Mouse (Mus musculus) heart, postnatal 36 days (tissue): ENCODE results near the gene Tnr. TPM values are rescaled to one million over a fixed set of nuclear protein-coding genes. Genes with fewer than 3 reads are reported as not detected.
A peak's percentile ranks its signal among the peaks of the same experiment; 100 is the strongest.

Experiments
- DNase-seq, 2 experiments: peaks; one replicate each; pipeline ENCODE4 v3.0.0; 2021 to 2022
- intact Hi-C: fragments of 180-260 bp; cut with DNase I; formaldehyde crosslinking; loops from one replicate; pipeline ENCODE4 v1.15.1; 2025
- total RNA-seq, 2 experiments: library from RNA; stranded (reverse); gene quantifications; 2 replicates each; pipeline ENCODE4 v1.2.3; 2021

The Tnr gene
- total RNA-seq, 2 experiments from 2014 or later, result 0.17 to 0.68 TPM

DNA sequence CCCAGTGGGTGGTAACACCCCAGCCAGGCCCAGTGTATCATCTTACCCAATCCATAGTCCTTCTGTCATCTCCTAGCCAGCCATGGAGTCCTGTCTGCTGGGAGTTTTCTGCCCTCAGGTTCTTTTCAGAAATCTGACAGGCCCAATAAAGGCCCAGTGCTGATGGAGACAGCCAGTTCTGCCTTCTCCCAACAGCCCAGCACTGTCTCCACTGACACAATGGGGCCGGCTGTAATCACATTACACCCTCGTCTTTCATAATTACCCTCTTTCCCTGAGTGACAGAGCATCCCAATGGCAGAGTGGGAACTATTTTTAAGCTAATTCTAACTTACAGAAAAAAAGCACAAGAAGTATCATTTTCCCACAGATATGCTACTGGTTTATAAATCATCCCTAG lies 316.8 kb downstream of the Tnr start:
- no peak for DNase-seq
- intact Hi-C loops, result no loop called here

DNA sequence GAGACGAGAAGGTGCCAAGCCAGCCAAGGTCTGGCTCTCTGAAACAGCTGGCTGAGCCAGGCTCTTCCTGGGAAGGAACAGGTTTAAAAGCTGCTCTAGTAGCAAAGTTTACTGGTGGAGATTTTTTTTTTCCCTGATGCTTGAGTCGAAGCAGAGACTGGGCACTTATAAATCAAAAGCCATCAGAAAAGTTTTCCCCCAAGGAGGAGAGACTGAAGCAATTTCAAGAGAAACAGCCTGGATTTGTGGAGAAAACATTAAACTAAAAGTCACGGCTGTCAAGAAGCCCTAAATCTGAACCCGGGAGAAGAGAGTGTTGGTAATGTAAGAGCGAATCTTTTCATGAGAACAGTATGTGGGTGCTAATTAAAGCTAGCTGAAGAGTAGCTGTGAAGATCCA lies 319.3 kb downstream of the Tnr start:
- no peak for DNase-seq
- intact Hi-C loops, result no loop called here

DNA sequence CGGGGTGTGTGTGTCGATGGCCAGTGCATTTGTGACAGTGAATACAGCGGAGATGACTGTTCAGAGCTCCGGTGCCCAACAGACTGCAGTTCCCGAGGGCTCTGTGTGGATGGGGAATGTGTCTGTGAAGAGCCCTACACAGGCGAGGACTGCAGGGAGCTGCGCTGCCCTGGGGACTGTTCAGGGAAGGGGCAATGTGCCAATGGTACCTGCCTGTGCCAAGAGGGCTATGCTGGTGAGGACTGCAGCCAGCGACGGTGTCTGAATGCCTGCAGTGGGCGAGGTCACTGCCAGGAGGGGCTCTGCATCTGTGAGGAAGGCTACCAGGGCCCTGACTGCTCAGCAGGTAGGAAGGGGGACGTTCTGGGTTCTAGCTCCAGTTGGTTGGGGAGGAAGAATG lies 328.5 kb downstream of the Tnr start:
- DNase-seq, result peak in 1 of 2 experiments; percentile 7
- intact Hi-C loops, result no loop called here

DNA sequence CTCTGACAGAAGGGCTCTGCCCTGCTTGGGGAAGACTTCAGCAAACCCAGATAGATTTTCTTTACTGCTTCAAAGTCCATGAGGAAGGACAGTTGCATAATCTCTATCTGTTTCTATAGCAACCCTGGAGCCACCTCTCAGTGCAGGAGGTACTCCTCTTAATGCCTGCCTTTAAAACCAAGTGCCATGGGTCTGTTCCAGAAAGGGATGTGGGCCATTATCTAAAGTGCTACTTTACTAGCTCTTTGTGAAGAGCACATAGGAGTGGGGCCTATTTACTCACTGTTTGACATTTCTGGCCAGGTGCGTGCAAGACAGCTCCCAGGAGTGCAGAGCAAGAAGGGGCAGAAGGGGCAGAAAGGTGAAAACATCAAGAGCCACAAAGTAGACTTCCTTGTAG lies 330.7 kb downstream of the Tnr start:
- DNase-seq, result no peak
- intact Hi-C loops, result no loop called here

DNA sequence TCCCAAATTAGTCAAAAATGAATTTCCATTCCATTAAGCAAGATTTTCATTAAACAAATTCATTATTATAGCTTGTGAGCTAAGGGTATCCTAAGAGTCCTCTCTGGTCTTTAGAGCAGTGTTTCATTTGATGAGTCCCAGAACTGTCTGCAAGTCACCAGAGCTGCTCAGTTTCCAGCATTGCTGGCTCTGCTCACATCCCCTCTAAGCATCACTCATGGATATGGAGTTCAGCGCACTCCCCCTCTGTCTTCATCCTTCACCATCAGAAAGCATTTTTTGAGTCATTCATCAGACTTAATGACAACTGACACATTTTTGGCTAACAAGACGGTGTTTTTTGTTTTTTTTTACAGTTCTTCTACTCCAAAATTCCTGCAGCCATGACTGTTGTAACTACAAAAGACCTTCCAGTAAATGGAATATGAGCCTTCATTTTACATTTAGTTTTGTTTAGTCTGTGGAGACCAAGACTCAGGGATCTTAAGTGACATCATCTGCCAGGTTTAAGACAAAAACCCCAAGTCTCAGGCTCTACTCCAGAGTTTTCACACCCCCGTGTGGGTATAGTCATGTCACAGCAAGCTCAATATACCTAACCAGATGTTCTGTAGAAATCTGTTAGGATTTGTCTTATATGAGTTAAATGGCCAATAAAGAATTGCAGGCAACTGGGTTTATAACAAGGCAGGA lies 338.4 kb downstream of the Tnr start:
- DNase-seq, result no peak
- intact Hi-C loops, result no loop called here

DNA sequence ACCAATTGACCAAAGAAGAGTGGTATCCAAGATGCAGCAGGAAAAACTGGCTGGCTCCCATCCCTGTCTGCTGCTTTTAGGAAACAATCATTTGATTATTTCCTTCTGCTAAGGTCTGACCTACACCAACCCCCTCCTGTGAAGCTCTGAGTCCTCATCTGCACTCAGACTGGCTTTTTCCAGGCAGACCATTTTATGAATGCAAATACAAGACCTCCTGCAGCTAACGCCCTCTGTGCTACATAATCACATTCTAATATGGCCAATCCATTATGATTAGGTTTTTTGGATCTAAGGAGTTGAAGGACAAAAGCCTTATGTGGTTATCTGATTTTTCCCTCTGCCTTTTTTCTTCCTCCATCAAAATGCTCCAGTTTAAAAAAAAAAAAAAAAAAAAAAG lies 342.1 kb downstream of the Tnr start:
- no peak for DNase-seq
- intact Hi-C loops, result no loop called here

DNA sequence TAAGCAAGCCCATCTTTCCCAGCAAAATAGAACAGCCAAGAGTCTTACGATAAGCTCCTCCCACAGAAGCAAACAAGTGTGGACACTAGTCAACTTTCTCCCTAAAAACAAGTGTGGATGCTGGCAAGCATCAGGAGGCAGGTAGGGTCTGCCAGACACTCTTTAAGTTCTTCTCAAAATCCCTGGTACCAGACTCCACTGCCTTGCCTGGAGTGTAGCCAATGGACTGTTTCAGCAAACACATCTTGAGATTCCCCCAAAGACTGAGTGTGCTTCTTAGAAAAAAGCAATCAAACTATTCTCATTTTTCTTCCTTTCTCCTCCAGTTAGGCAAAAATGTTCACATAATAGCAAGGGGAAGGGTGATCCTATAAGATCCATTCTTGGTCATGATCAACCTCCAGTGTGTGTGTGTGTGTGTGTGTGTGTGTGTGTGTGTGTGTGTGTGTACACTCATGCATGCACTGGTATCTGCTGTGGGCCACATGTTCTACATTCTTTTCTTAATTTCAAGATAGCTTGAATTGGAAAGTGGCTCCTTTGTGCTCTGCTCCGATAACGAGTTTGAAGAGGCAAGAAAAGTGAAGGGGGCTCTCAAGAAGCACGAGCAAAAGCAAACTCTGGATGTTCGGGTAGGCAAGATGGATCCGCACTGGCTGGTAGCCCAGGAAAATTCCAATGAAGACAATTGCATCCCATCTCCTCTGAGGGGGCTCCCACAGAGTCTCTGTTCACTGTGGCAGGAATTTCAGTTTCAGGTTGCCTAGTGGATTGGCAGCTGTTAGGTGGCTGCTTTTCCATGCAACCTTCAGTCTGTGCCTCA lies 346.3 kb downstream of the Tnr start:
- intact Hi-C loops, result no loop called here
- no peak for DNase-seq

DNA sequence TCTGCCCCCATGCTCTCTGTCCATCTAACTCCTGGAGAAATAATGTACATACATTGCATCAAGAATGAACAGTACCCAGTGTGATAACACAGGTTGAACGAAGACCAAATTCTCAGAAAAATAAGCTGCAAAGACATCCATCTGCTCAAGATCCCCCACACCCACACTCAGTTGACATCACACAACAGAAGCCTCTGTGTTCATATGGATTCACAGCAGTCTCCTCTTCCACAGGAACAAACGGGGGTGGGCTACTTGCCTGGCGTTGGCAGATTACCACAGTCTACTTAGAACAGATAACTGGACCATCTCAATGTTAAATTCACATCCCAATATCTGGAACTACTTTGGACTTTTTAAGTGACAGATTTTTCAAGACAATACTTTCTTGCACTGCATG lies 349.3 kb downstream of the Tnr start:
- intact Hi-C loops, result no loop called here

DNA sequence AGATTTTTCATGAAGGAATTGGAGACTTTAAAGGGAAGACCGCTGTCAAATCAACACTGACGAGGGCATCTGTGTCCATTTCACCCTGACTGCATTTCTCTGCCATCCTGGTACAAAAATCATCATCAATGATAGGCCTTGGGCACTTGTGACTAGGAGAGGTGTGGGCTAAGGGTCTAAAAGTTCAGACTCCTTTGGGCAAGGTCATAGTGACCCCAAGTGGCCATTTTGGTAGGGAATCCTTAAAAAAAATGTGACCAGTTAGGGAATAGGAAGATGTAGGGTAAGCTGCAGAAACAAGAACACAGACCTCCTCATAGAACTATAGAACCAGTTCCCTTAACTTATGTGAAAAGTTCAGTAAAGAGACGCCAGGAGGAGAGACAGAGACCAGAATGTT lies 355.1 kb downstream of the Tnr start:
- intact Hi-C loops, result loop anchor here (5.0 kb wide), 1 partner anchor 481 kb away; no protein-coding TSS in a partner anchor
- no peak for DNase-seq

More for the DNA sequence above, 349.3 kb downstream of the Tnr start:
- DNase-seq, result no peak

DNA sequence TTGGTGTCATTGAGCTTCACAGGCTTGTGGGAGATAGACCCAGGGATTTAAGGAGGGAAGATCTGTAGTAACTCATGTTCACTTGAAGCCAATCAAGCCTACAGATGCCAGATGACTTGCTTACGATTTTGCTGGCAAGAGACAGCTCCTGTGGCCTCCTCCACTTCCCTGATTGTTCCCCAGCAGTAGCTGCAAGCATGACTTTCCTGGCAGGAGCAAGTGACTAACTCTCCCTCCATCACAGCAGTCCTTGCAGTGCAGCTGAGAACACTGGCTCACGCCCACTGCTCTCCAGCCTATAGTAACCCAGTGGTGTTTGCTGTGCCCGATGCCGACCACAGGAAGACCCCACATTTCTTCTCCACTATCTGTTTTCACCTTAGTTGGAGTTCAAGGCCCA lies 356.3 kb downstream of the Tnr start:
- peak in 1 of 2 experiments; percentile 17 for DNase-seq
- intact Hi-C loops, result loop anchor here (5.0 kb wide), 1 partner anchor 483 kb away; no protein-coding TSS in a partner anchor

DNA sequence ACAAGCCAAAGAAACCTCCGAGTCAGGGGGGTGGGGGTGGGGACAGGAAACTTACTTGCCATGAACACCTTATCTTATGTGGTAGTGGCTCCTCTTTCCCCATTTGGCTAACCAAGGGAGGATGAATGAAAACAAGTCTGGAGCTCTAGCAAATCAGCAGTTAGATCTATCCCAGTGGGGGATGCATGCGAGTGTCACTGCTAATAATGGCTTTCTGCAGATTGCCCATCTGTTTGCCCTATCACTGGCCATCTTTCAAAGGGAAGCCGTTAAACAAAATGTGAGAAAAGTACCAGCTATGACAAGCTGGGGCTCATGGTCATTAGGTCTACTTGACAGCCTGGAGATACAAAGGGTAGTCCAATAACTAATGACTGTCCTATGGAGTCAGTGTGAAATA lies 361.9 kb downstream of the Tnr start:
- no peak for DNase-seq
- intact Hi-C loops, result no loop called here

DNA sequence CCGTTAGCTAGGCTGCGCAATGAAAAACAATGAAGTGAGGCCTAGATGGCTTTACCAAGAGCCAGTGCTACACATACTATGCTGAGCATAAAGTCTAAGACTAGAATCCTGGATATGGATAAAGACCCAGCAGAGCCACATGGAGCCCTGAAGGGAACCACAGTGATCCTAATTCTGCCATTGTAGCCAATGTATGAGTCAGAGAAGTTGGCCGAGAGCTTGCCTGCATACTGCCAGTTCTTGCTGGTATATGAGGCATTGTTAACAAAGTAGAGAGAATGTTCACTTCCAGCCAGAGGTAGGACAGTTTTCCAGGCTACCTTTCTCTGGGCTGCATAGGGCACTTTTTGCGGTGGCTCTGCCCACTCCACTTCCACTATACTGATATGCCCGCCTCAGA lies 365.0 kb downstream of the Tnr start:
- intact Hi-C loops, result no loop called here

DNA sequence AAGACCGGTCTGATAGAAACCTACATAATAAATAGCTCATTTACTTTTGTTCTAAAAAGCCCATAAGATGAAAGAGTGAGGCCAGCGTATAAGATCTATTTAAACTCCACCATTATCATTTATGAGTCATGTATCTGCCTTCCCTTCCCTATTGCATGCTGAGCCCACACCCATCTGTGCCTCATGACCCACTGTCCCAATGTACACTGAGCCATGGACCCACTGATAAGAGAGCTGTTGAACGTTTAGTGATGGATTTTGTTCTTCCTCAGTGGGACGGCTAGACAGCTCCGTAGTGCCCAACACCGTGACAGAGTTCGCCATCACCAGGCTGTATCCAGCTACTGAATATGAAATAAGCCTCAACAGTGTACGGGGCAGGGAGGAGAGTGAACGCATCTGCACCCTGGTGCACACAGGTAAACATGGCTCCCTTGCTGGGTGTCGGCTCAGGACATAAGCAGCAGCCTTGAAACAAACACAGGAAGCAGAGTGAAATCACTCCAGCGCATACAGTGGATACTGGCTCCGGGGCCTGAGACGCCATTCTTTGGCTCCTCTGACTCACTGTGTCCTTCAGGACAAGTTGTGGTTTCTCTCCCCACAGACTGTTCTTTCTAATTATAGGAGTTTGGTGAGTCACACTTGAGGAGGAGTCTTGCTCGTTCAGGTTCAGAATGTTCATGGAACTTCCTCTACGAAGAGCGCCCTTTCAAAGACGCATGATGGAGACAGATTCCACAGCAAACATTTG lies 365.6 kb downstream of the Tnr start:
- DNase-seq, result peak in 1 of 2 experiments; percentile 13
- intact Hi-C loops, result no loop called here

More for the DNA sequence above, 365.0 kb downstream of the Tnr start:
- DNase-seq, result no peak

DNA sequence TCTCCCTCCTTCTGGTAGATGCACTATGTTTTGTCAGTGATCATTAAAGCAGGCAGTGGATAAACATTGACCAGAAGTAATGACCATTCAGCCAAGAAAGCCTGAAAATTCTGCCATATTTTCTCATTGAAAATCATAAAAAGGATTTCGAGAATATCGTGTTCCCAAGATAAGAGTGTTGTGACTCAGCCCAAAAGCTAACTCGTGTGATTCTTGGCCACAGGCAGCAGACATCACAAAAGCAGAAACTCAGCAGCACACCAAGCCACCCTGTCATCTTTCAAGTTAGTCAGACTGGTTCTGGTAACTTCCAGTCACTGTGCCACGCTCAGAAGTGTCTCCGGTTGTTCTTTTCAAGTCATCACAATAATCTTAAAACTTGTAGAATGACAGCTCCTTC lies 367.0 kb downstream of the Tnr start:
- DNase-seq, result peak in 1 of 2 experiments; percentile 23
- intact Hi-C loops, result no loop called here

DNA sequence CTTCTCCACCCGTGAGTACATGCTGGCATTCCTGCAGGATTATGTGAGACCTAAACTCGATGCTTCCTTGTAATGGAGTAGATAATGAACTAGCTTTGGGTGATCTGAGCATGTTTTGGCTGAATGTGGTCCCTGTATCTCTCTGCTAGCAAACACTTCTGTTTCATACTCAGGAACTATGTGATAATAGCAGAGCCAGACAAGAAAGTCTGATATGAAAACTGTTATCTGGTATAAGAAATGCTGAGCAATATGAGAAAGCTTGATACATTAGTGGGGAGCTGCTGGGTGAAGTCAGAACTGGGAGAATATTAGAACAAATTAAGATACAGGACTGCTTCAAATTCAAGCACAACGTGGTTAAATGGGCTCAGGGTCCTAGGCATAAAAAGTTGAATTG lies 371.5 kb downstream of the Tnr start:
- intact Hi-C loops, result no loop called here
- DNase-seq, result no peak

DNA sequence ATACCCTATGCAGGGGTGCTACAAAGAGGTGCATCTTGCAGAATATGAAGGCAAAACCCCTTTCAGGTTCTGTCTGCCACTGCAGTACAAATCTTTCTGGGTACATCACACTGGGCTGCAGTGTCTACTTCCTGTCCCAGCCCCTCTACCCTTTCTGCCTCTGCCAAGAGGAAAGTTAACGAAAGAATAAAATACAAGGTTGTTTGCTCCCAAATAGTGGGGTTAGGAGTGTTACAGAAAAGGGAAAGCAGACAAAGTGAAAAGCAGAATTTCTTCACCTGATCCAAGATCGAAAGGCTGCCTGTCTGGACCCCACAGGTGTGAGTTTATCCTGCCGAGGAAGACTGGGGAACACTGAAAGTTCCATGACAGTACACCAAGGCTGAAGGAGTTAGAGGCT lies 376.4 kb downstream of the Tnr start:
- intact Hi-C loops, result no loop called here
- no peak for DNase-seq

DNA sequence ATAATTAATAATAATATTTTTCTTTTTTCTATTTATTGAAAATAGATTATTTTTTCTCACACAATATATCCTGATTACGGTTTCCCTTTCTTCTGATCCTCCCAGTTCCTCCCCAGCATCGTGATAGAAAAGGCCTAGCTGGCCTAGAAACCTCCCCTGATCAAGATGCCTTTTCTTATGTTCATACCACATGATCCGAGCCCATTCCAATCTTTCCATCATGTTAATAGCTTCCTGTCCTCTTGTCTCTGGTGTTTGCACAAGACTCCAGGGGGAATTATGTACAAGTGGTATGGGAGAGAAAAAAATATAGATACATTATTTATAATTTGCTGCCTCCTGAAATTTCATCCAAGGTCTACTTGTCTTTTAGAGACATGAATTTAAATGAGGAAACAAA lies 377.1 kb downstream of the Tnr start:
- intact Hi-C loops, result no loop called here
- no peak for DNase-seq

DNA sequence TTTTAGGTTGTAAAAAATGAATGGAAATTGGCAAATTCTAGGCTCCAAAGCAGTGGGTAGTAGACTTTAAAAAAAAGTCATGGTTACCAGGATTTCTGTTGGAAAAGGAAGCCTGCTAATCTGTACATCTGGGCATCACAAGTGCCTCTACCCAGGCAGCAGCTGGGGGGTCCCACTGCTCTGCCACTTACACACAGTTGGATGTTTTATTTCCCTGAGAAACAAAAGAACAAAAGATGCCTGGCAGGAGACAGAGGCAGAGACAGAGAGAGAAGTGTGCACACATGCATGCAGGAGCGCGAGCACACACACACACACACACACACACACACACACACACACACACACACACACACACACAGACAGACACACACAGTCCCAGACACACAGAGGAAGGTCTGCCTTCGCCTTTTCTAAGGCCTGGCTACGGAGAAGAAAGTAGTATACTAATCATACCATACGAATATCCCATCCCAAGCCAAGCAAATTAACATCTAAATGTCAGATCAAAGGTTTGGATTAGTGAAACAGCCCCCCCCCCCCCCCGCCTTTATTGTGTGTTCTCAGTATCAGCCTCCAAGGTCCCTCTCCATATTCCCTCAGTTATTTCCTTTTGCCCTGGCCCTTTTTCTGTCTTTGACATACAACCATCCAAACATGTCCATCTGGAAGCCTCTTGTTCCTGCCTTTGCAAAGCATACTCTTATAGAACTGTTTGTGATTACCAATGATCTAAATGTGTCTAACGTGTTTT lies 378.0 kb downstream of the Tnr start:
- DNase-seq, result no peak
- intact Hi-C loops, result no loop called here

DNA sequence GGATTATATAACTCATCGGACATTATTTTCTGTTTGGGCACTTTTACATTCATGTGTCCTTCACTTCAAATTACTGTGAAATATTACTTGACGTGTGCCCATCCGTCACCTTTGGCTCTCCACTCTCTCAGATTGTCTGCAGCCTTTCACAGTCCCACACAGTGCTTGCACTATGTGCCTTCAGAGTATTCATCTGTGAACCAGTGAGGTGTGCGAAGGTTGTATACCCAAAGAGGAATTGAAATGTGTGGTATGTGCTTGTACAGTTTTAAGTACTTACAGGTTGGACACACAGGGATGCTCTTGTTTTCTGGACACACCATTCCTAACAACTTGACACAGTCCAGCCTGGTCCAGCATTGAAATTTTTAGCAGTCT lies 378.5 kb downstream of the Tnr start:
- no peak for DNase-seq
- intact Hi-C loops, result no loop called here

DNA sequence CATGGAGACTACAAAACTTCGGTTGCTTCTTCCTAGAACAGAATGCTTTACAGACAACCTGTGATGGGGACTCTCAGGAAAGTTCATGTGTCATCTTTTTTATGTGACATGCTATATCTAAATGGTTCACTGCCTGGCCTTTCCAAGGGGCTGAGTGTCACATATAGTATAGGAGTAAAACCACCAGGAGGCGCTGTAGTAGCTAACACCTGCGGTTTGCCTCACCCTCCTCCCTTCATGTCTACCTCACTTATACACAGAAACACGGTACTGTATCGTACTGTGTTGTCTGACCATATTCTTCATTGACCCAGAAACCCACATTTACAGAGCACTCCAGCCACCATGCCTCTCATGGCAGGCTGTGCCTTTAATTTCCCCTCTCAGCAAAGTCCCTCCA lies 387.4 kb downstream of the Tnr start:
- peak; percentile 67 for DNase-seq

DNA sequence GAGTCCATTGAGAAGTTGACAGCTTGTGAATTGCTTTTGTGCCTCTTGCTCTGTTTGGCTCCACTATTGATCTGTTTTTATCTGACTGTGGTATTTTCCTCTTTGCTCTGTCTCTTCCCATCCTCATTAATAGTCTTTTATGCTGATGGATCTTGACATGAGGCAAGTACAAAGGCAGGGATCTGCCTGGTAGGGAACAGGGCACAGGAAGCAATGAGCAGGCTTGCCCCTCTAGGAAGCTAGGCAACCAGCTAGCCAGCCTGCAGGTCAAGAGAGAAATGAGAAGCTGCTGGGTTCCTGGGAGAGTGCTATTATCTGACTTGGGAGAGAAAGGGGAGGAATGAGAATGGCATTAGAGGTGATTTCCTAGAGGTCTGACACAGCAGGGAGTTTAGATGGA lies 391.2 kb downstream of the Tnr start:
- intact Hi-C loops, result loop anchor here (10.0 kb wide), 1 partner anchor 270 kb away; no protein-coding TSS in a partner anchor

More for the DNA sequence above, 387.4 kb downstream of the Tnr start:
- intact Hi-C loops, result loop anchor here (1.0 to 10.0 kb wide), 3 partner anchors 151 to 274 kb away; no protein-coding TSS in a partner anchor

More for the DNA sequence above, 391.2 kb downstream of the Tnr start:
- DNase-seq, result no peak
